Mouse (Mus musculus): ENCODE measurements around the gene Tubgcp3.

DNA sequence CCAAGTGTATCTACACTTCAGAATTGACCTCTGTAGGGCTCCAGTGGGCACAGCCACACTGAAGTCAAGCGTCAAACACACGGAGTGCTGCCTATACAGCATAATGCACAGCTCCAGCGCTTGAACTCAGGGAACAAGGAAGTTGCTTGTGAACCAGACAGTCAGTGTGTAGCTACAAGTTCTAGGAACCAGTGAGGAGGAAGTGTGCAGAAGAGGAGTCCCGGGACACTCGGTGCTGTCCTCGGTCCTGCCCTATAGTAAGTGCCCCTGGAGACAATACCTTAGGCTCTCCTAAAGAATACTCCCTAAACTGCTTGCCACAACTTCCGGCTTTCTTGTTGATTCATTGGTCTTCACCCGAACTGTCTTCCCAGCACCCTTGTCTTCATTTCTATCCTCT lies 30.2 kb upstream of the Tubgcp3 start:
- no peak for TF ChIP-seq CTCF (IDR thresholded peaks at IDR 0.05; ENCODE audit: insufficient read depth, low read length)
- TF ChIP-seq POLR2A (IDR thresholded peaks at IDR 0.05; ENCODE audit: borderline replicate concordance, extremely low read depth, low read depth, low read length): no peak
